Mouse (Mus musculus) T-helper 17 cell (primary cell): ENCODE measurements around the gene Usp9x.

ENCODE experiments used
- in situ Hi-C, 2 experiments: fragments of 300-600 bp; cut with MboI, MseI; formaldehyde crosslinking; loops; 1 replicate in 1 of 2; 2 replicates in 1 of 2; pipeline ENCODE4 v1.15.1; 2025; ENCODE audit warnings: high pct_unique_total_duplicates in 2 of 2

The Usp9x gene

DNA sequence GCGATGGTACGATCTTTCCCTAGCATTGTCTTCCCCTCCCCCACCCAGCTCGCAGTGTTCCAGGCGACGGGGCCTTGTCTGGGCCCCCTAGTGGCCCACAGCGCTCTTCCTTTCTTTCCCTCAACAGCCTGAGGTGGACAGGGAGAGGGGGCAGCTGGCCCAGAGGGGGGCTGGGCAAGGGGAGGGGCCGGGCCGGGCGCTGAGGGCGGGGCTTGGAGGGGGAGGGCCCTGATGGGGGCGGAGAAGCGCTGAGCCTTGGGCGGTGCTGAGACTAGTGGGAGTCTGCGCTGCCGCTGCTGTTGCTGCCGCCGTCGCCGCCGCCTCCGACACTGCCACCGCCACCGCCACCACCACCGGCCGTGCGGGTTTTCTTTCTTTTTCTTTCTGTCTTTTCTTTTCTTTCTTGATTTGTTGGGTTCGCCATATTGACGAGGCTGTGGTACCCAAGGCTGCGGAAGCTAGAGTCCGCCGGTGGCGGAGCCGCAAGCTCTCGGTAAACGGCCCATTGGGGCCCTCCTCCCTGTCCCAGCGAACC lies at the start of gene Usp9x:
Usp9x (plus strand) TSS at position 258 of the 535 bp plus-strand sequence.
- in situ Hi-C loops, result no loop called here

DNA sequence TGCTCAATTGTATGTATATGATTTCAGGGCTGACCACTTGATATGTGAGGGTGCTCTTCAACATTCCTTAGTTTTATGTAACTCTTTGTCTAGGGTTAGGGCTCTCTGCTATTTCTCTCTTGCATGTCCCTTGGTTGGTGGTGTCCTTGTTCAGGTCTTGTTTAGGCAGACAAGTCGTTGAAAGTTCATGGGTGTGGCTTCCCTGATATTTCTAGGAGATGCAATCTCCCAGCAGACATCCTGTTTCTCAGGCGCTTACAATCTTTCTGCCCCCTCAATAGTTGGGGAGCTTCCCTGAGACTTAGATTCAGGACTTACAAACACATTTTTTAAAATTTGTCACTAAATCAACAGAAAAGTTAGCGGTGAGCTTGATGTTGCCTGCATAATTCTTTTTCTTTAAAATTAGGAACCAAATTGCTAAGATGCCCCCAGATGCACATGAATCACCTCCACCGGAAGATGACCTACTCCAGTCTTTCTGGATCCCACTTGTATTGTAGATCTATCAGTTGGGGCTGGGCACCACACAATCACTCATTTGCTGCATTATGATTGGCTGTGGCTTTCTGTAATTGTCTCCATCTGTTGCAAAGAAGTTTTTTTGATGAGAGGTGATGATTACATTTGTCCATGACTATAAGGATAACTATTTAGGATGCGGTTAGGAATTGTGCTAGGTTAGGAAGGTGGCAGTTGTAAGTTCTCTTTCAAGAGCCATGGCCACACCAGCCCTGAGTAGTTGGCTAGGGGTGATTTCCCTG lies 48.6 kb upstream of the Usp9x start:
- in situ Hi-C loops, result no loop called here

DNA sequence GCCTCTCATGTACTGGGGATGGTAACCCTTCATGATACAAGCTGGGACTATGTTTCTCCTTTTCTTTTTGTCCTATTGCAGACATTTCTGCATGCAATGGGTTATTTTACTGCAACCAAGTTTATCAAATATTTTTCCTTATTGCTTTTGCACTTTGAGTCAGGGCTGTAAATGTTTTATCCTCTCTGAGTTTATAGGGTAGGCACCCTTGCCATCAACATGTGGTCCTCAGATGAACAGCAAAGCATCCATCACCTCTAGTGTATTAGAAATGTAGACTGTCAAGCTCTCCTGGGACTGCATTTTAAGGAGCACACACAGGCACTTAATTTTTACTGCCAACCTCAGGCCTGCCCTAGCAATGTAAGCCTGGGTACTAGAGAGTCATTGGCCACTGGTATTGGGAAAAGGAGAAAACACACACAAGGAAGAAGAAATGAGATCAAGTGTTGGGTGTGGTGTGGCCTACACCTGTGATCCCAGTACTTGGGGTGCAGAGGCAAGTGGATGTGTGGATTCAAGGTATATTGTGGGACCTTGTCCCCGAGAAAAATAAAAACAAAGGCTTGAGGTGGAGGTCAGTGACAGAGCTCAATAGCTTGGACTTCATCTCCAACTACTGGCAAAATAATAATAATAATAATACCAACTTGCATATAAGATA lies 46.6 kb upstream of the Usp9x start:
- in situ Hi-C loops, result no loop called here

DNA sequence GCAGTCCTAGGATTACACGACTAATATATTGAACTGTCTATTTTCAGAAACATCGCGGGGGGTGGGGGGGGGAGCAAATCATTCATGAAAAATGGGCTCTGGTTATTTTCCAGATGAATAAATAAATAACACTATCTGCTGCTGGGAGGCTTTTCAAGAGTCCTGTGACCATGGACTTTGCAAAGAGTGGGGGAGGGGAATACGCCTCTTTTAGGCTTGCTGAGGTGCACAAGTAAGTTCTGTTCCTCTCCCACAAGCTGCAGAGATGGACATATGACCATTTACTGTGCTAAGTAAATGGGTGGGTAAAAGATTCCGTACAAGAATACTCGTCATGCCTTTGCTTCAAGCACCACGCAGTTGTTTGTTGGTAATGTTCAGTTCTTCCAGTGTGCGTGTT lies 46.0 kb upstream of the Usp9x start:
- in situ Hi-C loops, result no loop called here

DNA sequence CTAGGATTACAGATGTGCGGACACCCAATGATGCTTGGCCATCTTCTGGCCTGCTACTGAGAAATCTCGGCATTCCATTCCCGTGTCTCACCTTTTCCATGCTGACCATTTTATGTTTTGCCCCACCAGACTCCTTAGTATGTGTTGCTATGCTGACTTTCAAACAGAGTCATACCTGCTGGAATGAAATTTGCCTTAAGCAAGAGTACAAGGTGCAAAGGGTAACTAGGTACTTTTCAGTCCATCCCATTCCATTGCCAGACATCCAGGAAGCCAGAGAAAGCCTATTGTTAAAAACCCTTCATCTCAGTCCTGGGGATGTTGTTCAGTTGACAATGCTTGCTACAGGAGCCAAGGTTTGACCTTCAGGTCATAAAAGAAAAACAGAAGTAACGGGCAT lies 43.1 kb upstream of the Usp9x start:
- in situ Hi-C loops, result no loop called here

DNA sequence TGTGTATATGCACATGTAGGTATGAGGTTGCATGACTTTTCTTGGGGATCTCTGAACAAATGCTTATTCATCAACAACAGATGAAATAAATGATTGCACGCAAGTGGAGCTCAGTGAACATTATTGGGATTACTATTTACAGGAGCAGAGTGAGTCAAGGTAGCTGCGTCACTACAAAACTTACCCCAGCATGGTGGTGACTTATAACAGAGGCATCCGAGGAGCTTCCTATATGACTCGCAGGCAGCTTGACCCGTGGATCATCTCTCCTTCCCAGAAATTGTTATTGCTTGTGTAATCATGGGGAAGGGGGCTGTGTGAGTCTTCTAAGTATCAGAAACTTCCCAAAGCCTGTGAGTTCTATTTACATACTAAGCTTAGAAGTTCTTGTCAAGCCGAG lies 41.3 kb upstream of the Usp9x start:
- in situ Hi-C loops, result no loop called here

DNA sequence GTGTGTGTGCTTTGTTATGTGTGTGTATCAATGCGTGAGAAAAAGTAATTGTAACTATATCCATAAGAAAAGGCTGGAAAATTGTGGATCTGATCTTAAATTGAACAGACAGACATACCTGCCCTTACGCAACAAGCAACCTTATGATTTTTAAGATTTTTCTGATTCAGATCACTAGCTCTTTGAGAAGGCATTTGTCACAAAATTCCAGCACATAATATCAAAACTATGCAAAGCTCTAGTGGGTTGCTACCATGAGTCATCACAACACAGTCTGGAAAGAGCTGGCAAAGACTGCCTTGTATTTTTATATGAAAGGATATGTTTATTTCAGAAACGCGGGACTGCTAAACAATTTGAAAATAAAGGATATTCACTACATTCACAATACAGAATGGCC lies 34.2 kb upstream of the Usp9x start:
- in situ Hi-C loops, result loop anchor here in 1 of 2 experiments (5.0 kb wide), 1 partner anchor 75 kb away; no protein-coding TSS in a partner anchor

DNA sequence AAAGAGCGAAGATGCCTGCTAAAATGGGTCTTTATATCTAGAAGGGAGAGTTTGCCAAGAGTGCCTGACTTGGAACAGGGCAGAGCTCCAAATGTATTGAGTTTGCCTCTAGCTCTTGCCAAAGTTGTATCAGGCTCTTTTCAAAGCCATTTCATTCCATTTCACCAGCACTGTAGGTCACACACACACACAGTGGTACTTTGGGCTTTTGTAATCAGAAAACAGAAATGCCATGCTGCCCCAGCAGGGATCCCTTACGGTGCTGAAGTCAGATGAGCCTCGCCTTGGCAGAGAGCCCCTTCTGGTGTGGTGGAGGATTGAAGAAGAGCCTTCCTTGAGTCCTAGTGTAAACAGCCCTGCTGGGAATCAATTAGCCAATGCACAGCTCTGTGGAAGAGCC lies 32.1 kb upstream of the Usp9x start:
- in situ Hi-C loops, result loop anchor here in 1 of 2 experiments (5.0 kb wide), 1 partner anchor 77 kb away; no protein-coding TSS in a partner anchor

DNA sequence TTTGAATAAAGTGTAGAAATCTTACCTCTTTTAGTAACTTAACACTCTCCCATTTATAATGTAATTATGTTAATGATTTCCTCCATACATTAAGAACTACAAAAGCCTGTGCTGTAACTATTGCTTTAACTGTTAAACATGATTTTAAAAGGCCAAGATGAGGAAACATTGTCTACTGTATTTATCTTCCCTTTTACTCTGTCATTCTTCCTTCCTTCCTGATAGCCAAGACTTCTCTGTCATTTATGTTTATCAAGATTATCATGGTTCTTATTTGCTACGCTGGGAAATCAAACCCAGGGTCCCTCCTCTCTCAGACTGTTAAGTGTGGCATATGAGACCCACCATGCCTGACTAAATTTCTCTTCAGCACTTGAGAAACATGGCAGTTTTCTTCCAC lies 30.9 kb upstream of the Usp9x start:
- in situ Hi-C loops, result no loop called here

DNA sequence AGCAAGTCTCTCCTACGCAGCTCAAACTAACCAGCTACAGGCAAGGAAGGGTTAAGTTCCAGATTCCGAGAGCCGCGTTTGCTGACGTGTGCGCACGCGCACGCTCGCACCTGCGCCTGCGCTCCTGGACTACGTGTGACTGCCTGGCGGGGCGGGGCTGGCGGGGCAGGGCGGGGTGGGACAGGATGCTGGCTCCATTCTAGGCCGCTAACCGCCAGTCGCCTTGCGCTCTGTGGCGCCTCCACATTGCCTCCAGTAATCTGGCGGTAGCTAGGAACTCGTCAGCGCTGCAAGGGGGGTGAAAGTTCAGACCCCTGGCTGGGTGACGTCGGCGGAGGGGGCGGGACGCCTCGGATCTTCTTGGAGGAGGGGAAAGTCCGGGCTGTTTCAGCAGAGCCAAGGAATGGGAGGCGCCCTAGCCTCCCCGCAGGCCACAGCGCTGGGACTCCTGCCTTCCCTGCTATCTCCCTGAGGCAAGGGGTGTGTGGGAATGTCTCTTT lies 29.6 kb upstream of the Usp9x start:
- in situ Hi-C loops, result no loop called here

DNA sequence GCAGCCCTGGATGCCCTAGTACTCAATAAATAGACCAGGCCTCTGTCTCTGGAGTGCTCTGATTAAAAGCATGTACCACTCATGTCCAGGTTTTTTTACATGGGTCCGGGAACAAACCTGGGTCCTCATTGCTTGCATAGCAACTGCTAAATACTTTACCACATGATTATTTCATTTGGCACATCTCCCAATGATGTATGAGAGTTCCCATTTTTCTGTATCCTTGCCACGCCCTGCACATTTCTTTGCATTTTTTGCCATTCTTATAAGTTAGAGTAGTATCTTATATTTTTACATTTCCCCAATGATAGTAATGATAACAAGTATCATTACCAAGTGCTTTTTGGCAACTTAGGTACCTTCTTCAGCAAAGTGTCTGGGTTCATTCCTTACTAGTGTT lies 27.5 kb upstream of the Usp9x start:
- in situ Hi-C loops, result no loop called here

DNA sequence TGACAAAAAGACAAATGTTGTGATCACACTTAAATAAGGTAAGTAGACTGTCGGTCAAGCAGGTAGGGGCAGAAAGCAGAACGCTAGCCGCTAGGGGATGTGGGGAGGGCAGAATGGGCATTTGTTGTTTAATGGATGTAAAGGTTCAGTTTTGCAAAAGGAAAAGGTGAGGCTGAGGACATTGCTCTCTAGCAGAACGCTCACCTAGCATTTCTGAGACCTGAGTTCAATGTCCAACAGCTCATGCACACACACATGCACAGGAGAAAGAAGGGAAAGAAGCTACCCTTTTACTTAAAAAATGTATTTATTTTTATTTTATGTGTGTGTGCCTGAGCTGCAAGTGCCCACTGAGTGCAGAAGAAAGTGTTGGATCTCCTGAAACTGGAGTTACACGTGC lies 26.6 kb upstream of the Usp9x start:
- in situ Hi-C loops, result no loop called here

DNA sequence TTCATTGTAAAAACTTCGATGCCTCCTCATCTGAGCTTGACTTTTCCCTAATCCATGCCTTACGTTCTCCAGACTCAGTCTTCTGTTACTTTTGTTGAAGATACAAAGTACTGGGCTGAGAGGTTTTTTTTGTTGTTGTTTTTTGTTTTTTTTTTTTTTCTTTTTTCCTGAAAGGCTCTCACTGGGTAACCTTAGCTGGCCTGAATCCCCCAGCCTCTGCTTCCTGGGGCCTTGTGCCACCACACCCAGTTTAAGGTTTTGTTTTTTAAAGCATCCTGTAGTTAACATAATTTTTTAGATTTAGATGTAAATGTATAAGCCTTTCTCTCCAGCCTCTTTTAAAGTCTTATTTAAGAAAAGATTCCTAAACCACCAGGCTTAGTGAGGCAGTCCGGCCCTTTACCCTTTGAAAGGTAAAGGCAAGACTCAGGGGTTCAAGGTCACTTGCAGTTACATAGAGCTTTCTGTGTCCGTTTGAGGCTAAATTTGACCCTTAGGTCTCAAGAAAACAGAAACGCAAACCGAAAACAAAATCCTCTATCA lies 24.3 kb upstream of the Usp9x start:
- in situ Hi-C loops, result no loop called here

DNA sequence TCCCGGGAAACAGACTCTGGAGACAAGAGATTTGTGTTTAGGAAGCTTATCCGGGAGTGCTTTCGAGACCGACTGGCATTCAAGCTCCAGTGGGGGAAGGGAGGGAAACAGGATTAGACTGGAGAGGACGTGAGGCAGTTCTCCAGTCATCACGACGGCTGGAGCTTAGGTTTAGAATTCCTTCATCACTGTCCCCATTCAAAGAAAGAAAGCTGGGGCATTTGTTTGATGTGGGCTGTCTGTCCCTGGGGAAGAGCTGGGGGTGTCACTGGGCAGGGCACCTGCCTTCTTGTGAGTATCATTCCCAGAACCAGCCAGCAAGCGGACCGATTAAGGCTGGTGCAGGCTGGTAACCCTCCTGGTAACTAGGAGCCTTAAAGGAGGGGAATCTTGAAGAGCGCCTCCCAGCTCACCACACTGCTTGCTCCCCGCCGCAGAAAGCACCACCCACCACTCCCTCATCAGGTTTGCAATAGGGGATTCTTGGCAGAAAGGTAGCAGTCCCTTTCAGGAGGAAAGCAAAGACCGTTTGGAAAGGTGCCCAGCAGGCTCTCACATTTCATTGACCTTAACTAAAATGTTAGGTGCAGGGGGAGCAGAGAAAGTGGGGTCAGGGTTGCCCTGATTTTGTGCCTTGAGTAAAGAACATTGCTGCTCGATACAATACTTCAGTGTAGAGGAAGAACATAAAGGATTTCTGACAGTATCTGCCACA lies 23.5 kb upstream of the Usp9x start:
- in situ Hi-C loops, result no loop called here

DNA sequence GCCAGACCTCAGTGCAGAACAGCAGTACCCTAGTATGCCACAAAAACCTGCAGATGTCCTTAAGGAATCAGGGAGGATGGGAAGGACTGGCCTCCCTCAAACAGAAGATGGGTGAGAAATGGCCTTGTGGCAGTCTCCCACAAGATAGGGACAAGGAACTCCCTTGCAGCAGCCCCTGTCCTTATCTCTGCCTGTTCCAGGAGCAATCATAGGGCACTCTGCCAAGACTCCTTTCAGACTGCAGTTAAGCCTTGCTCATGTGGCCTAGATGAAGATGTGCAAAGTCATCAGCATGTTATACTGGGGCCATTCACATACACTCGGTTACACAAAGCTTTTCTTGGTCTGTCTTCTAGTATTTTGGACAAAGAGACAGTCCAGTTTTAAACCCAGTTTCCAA lies 16.7 kb upstream of the Usp9x start:
- in situ Hi-C loops, result no loop called here

DNA sequence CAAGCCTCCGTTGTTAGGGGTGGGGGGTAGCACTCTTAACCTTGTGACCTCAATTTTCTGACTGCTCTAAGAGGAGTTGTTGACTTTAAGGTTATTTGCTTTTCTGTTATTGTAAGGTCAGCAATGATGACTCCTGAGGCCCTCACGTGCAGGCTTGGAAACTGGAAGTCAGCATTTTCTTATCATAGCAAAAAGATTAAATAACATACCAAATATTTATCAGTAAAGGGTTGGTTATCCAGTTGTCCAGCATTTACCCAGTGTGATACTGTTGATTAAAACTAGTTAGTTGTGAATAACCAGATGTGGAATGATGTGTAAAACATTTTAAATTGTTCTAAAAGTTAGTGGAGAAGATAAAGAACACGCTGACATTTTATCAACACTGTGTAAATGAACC lies 9.3 kb upstream of the Usp9x start:
- in situ Hi-C loops, result no loop called here

DNA sequence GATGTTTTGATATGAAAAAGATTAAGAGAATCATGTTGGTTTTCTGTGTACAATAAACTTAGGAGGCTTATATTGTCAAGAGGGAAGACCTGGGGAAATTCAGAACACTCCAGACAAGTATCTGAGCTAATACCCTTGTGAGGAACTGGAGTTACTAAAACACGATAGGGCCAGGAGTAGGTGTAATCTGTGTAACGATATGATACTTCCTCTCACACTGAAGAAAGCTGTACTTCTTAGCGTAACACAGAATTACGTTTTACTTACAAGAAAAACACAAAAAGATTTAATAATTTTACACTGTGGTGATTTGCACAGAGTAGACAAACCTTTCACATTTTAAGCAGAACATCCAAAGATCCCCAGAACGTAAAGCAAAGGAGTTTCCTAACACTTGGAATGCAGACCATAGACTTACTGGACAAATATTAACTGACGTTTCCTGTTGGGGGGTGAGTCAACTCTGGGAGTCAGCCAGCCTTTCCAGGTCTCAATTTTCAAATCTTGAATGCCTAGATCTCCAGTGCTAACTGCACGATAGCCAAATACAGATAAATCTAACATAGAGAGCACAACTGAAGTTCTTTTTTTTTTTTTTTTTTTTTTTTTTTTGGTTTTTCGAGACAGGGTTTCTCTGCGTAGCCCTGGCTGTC lies 6.9 kb upstream of the Usp9x start:
- in situ Hi-C loops, result no loop called here

DNA sequence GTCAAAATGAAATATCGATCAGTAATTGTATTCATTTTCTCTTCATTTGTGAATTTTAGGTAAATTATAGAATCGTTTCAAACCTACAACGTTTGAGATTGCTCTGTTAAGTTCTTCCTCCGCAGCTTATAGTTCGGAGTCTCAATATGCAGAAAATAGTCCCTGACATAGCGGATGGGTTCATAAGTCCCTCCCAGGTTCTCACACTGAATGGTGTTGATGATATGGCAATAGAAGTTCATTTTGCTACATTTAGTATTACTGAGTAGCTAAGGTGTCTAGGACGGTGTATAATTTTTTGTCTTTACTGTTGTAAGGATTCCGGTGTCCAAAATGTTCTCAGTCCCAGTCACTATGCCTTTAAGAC lies 1.1 kb upstream of the Usp9x start:
- in situ Hi-C loops, result no loop called here

DNA sequence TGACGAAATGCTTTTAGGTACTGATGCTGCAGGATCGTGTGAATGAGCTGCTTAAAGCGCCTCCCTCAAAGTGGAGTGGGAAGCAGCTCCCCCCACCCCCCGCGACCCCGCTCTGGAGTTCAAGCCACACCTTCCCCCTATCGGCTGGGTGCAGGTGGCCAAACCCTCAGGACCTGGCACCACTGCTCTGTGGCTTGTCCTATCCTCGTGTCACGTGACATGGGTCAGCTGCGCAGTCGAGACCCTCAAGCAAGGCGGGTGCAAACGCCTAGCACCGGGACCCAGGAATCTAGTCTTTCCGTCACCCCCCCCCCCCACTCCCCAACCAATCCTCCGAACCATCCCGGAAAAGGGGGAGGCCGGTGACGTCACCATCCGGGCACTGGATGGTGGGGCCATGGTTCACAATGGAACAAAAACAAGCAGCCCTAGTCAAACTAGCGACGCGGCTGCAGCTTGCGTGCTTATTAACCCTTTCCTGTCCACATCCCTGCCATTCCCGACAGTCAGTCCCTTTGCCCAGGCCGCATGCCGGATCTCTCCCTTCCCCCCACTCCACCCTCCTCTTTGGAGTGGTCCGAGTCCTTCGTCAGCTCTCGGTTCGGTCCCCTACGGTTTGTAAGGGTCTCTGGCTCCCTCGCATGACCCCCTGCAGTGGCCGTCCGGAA lies 591 bp upstream of the Usp9x start:
- in situ Hi-C loops, result no loop called here

DNA sequence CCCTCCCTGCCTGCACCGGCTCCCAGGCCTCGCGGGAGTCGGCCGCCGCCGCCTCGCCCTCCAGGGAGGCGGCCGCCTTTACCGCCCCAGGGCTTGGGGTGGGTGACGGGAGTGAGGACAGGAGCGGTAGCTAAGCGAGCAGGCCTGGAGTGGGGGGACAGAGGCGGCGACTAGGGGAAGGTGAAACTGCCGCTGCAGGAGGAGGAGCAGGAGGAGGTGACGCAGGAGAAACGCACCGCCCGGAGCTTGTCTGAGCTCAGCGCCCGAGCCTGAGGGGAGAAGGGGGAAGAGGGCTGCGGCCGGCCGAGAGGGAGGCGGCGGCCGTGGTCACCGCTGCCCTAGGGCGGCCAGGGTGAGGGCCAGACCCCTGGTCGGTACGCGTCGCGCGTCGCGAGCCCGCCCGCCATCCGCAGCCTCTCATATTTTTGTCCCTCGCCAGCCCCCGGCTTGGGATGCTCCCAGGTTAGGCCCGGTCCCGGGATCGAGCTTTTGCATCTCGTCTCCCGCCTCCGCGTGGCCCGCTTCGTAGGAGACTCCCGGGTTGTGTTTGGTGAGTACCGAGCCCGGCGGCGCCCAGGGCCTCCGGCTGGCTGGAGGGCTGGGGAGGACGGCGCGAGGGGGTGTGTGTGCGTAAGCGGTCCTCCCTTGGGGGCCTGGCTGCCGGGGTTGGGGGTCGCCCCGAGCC lies 620 bp downstream of the Usp9x start:
- in situ Hi-C loops, result no loop called here
